Mouse (Mus musculus): ENCODE data around the gene Tmem235.
"Not testable (repeated sequence)": the region's sequence is repeated elsewhere in the genome, so short reads cannot be mapped to it uniquely, and the experiment has no call there.

Gene Tmem235

DNA sequence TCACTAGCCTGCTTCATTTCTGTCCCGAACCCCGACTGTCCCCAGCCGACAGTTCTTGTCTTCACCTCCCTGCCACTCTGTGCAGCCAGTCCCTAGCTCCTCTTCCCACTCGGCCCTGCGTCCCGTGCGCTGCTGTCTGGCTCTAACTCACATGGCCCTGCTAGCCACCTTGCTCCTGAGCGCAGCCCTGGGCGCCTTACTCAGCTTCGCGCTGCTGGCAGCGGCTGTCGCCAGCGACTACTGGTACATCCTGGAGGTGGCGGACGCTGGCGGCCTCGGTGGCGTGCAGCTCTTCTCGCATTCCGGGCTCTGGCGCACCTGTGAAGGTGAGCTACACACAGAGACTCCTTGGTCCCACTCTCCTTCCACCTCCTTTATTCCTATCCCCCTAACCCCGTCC is at the start of gene Tmem235:
Gene Tmem235 (plus strand): TSS at position 152 of the 400 bp plus-strand sequence.
- DNase-seq: no peak

DNA sequence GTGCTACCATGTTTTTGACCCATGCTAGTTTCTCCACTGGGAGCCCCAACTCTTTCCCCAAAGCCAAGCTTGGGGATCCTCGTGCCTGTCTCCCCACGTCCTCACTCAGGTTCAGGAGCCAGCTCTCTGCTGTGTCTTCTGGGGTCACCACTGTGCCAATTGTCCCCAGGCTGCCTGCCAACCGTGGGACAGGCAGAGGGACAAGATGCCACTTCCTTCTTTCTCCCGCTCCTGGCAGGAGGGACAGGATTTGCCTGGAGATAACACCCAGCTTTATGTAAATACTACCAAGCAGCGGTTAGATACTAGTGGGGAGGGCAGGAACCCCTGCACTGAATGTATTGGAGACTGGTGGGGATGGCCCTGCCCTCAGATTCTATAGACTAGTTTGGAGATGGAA is 46.7 kb upstream of the Tmem235 start:
- no peak for DNase-seq

- DNase-seq: no peak
Observed at GRCm38 (mm10) chr11:117814704-117815366, 45.7 kb upstream of the Tmem235 start.

- not testable (repeated sequence) for DNase-seq
Observed at GRCm38 (mm10) chr11:117815850-117816249, 44.7 kb upstream of the Tmem235 start.

GRCm38 (mm10) chr11:117816389-117816996 is 44.1 kb upstream of the Tmem235 start:
- DNase-seq: no peak

- no peak for DNase-seq
Observed at GRCm38 (mm10) chr11:117819095-117819494, 41.5 kb upstream of the Tmem235 start.

- DNase-seq: no peak
Observed at GRCm38 (mm10) chr11:117820173-117820572, 40.4 kb upstream of the Tmem235 start.

GRCm38 (mm10) chr11:117821868-117822267 is 38.7 kb upstream of the Tmem235 start:
- DNase-seq: no peak

DNA sequence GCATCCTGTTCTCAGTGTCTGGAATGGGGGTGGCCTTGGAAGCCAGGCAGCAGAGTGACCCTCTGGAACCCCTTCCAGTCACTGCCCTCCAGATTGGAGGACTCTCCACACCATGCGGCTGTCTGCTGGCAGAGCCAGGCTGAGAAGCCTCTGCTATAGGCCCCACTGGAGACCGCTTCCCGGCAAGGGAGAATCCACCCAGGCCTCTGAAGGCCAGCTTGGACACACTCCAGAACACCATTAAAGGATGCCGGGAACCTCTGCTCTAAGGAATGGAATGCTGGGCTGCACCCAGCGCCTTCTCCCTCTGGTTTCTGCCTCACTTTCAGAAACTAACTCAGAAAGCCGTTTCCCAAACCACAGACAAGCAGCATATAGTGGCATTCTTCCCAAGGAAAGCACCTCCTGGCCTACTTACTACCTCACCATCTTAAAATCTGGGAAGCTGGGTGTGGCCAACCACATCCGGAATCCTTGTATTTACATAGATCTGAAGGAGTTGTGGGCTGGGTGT is 37.8 kb upstream of the Tmem235 start:
- no peak for DNase-seq

DNA sequence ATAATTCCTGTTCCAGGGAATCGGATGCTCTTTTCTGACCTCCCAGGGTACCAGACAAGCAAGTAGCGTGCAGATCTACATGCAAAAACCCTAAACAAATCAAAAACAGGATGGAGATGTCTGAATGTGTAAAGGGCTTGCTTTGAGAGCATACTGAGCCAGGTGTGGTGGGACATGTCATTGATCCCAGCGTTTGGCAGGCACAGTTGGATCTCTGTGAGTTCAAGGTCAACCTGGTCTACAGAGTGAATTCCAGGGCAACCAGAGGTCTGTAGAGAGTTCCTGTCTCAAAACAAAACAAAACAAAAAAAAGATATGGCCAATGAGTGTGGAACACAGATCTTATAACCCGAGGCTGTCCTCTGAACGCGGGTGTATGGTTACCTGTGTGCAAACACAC is 37.1 kb upstream of the Tmem235 start:
- no peak for DNase-seq

DNA sequence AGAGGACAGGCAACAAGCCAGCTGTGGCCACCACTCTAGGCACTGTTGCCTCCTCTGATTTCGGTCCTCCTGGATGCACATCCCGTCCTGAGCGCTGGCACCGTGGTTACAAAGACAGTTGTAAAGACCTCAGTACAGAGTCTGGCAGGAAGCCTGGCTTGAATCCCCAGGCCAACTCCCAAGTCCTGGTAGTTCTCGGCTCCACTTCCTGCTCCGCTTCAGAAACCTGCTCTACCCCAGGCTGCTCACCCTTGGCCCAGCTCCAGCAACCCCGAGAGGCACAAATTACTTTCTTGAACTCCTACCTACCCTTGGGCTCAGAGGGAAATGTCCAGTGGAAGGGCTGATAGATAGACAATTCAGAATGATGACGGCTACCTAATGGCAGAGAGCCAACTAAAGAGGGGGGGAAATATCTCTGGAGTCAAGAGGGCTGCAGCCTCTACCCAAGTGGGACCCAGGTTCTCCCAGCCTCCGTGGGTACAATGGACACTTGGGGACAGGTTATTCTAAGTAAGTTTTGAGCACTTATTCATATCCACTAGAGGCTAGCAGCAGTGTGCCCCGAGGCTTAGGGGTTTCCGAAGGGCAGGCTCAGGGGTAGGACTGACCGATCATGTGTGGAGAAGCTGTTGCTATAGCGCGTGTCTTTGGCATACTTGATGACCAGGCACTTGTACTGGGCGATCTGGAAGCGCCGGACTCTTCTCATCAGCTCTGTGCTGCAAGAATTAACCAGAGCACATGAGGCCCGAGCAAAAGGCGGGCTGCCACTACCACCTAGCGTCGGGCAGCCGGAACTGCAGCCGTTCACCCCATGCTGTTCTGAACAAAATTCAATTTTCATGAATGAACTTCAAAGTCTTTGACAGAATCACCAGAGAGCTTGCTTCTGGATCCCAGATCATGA is 36.2 kb upstream of the Tmem235 start:
- peak; percentile 74 for DNase-seq

DNA sequence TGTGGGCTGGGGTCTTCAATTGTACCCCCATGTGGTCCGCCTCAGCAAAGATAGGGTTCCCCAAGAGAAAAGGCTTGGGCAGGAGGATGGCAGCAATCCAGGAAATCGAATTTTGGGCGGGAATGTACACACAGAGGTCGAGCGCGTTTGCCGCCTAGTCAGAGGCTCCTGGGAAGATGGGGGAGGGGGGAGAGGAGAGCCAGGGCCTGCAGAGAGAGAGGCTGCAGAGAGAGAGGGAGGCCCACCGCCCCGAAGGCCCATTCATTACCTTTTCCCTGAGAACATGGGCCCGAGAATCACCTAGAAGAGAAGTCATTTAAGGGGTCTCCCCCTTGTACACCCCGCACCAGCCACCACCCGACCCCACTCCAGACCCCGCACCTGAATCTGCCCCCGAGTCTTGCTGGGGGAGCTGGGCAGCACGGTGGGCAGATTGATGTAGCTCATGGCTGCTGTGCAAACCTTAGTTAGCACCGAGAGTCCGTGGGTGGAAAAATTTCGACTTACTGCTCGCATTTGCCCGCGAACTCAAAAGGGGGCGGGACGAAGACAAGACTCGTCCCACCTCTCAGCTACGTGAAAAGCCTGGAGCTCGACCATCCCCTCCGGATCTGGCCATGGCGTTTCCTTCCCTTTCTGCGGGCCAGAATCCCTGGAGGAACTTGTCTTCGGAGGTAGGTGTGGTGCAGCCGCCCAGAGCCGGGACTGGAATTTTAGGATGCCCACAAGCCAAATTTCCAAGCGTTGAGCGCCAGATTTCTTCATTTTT is 35.0 kb upstream of the Tmem235 start, which contains the start of the genes Afmid and Tk1:
Gene Afmid (plus strand): TSS at position 592 of the 769 bp plus-strand sequence.
Gene Tk1 (minus strand): TSS at position 760 of the 769 bp plus-strand sequence.
- no peak for DNase-seq

- no peak for DNase-seq
Observed at GRCm38 (mm10) chr11:117826164-117826563, 34.4 kb upstream of the Tmem235 start.

DNA sequence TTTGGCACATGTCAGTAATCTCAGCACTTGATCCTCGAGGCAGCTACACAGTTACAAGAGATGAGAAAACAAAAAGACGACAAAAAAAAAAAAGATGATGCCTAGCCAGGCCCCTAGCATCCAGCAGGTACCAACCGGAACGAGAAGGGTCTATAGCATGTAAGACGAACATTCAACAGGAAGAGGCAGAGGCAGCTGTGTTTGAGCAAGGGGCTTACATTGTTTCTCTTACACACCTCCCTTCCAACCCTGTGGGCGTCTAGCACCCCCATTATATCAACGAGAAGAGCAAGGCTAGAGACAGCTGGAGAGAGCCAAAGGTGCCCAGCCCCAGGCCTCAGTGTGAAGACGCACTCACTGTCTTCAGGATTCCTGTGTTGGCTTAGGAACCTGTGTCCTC is 33.6 kb upstream of the Tmem235 start:
- no peak for DNase-seq

DNA sequence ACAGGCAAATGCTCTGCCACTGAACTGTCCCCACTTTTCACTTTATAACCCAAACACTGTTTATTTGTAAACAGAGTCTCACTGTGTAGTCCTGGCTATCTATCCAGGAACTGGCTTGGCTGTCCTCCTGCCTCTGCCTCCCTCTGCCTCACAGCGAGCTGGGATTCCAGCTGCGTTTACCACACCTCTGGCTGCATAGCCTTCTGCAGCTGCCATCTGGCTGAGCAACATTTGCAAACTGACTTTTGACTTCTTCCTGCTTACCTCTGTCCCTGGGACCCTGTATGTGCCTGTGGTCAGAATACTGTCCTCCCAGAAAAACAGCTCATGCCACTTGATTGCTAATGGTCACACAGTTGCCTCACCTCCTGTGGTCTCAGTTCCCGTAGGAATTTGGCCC is 33.2 kb upstream of the Tmem235 start:
- no peak for DNase-seq

GRCm38 (mm10) chr11:117828149-117828887 is 32.2 kb upstream of the Tmem235 start:
- DNase-seq: no peak

GRCm38 (mm10) chr11:117828888-117829604 is 31.5 kb upstream of the Tmem235 start:
- DNase-seq: no peak

GRCm38 (mm10) chr11:117829671-117830215 is 30.8 kb upstream of the Tmem235 start:
- no peak for DNase-seq

- DNase-seq: no peak
Observed at GRCm38 (mm10) chr11:117830401-117830800, 30.2 kb upstream of the Tmem235 start.

GRCm38 (mm10) chr11:117832086-117832969 is 28.2 kb upstream of the Tmem235 start:
- DNase-seq: peak; percentile 37
